Mouse (Mus musculus) ZHBTc4 (cell line): ENCODE measurements around the gene Setd1a.
A peak's percentile ranks its signal among the peaks of the same experiment; 100 is the strongest.
"Not testable (repeated sequence)": the region's sequence is repeated elsewhere in the genome, so short reads cannot be mapped to it uniquely, and the experiment has no call there.

ENCODE experiments used
- DNase-seq: peaks from one replicate; pipeline ENCODE4 v3.0.0-alpha.2; 2011; ENCODE audit warnings: low read depth, low spot score

Gene Setd1a

GRCm38 (mm10) chr7:127837473-127837872 is 61.0 kb downstream of the Setd1a start:
- DNase-seq = no peak

GRCm38 (mm10) chr7:127837878-127838277 is 61.4 kb downstream of the Setd1a start:
- DNase-seq = not testable (repeated sequence)

DNA sequence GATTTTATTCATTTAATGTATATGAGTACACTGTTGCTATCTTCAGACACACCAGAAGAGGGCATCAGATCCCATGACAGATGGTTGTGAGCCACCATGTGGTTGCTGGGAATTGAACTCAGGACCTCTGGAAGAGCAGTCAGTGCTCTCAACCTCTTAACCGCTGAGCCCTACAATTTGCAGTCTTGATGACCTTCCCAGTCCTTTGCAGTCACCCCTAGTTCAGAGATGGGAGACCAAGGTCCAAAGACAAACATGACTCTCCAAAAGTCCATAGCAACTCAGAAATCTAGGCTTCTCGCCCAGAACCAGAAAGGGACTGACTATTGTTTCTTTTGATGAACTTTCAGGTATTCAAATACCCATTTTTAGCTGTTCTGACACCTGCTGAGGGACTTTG is 63.6 kb downstream of the Setd1a start:
- not testable (repeated sequence) for DNase-seq

GRCm38 (mm10) chr7:127840886-127841285 is 64.4 kb downstream of the Setd1a start:
- peak; percentile 19 for DNase-seq

DNA sequence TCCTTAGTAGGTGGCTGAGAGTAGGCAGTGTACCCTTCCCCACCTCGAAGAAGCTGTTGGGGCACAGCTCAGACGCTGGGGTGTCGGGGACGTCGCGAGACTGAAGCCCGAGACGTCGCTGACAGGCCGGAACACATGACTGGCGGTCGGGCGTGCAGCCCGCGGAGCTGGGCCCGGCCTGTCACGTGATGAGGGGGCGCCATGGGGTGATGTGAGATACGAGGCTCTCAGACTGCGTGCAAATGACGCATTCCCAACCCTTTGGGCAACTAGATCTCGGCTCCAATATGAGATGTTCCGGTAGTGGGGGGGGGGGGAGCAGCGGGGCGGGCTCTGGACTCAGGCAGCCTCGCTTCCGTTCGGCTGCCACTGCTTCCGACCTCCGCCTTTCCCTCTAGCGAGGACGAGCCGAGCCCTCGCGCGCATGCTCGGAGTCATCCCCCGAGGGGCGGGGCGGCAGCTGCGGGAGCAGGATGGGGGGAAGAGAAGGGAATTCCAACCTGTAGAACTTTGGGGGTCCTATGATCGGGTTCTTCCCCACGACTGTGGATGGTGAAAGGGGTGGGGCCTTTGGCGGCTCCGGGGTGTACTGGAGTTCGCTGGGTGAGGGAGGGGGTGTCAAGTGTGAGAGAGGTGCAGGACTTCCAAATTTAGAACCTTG is 65.0 kb downstream of the Setd1a start:
- peak; percentile 94 for DNase-seq

- DNase-seq = peak; percentile 89
Measured at GRCm38 (mm10) chr7:127842001-127842718, 65.7 kb downstream of the Setd1a start.
